Mouse (Mus musculus) midbrain, embryonic 16.5 days (tissue): ENCODE results near the gene 4930568D16Rik. TPM values are rescaled to one million over a fixed set of nuclear protein-coding genes. Genes with fewer than 3 reads are reported as not detected.

Source experiments
- ATAC-seq: fragments of 200-750 bp; cut with Nextera tagmentation; 2 replicates; pipeline ENCODE4 v1.8.0; 2017; ENCODE audit warnings: moderate TSS enrichment
- H3K27ac ChIP-seq: fragments of 300-500 bp; sonication (generic); 2 replicates; pipeline ENCODE4 v1.5.1; 2014; ENCODE audit warnings: mild to moderate bottlenecking, low read length, mixed read lengths
- H3K27me3 ChIP-seq: fragments of 300-500 bp; sonication (generic); 2 replicates; pipeline ENCODE4 v1.6.1; 2014; ENCODE audit warnings: low read depth, low read length, mixed read lengths; ENCODE audit not compliant: control insufficient read depth, insufficient read depth
- H3K36me3 ChIP-seq: fragments of 300-500 bp; sonication (generic); 2 replicates; pipeline ENCODE4 v1.6.1; 2014; ENCODE audit warnings: mild to moderate bottlenecking, low read length, moderate library complexity, mixed read lengths; ENCODE audit not compliant: control insufficient read depth, insufficient read depth
- H3K4me1 ChIP-seq: fragments of 300-500 bp; sonication (generic); 2 replicates; pipeline ENCODE4 v1.6.1; 2014; ENCODE audit warnings: mild to moderate bottlenecking, low read length, mixed read lengths; ENCODE audit not compliant: control insufficient read depth, insufficient read depth
- H3K4me2 ChIP-seq: fragments of 300-500 bp; sonication (generic); 2 replicates; pipeline ENCODE4 v1.6.1; 2014; ENCODE audit warnings: mild to moderate bottlenecking, low read length, mixed read lengths
- H3K4me3 ChIP-seq: fragments of 300-500 bp; sonication (generic); 2 replicates; pipeline ENCODE4 v1.5.1; 2014; ENCODE audit warnings: low read depth, mild to moderate bottlenecking, low read length, moderate library complexity, mixed read lengths
- H3K9ac ChIP-seq: fragments of 300-500 bp; sonication (generic); 2 replicates; pipeline ENCODE4 v1.6.1; 2014; ENCODE audit warnings: low read depth, low read length, mixed read lengths
- H3K9me3 ChIP-seq: fragments of 300-500 bp; sonication (generic); replicated peaks from 2 replicates; pipeline ENCODE4 v1.6.1; 2014; ENCODE audit warnings: mild to moderate bottlenecking, low read length, mixed read lengths; ENCODE audit not compliant: control insufficient read depth, poor library complexity, severe bottlenecking
- WGBS: fragments of 180-500 bp; shearing (Covaris S2); extraction: QIAGEN DNeasy Blood & Tissue Kit; methylation state at CpG from one replicate; pipeline ENCODE4 v1.1.7; 2014; 5-methylcytosine and 5-hydroxymethylcytosine counted together
- polyA plus RNA-seq: library from polyadenylated mRNA; unstranded; fragments of >200 nt; fragmentation: Nextera tagmentation; extraction: Ambion mirVana; gene quantifications from 2 replicates; pipeline ENCODE4 v1.2.1, GENCODE M21; 2015

The 4930568D16Rik gene
- polyA plus RNA-seq, 1 experiment from 2014 or later: not detected

DNA sequence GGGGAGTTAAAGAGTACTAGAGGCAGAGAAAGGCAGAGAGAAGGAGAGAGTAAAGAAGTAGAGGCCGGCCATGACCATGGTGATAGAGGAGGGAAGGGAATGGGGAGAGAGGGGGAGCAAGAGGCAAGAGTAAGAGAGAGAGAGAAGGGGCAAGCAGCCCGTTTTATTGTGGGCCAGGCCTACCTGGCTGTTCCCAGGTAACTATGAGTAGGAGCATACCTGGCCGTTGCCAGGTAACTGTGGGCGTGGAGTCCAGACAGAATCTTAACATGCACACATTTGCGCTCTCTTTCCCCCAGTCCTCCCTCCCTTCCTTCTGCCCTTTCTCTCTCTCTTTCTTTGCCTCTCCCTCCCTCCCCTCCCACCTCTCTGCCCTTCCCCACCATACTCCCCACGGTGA lies 39.7 kb upstream of the 4930568D16Rik start:
- no peak for ATAC-seq
- no peak overlapping the region for H3K4me3 ChIP-seq
- no peak overlapping the region for H3K4me2 ChIP-seq
- H3K9ac ChIP-seq: no peak overlapping the region
- H3K9me3 ChIP-seq: no peaks in the 10 kb centered on the region
- WGBS: 84% methylated on average over 4 of the region's 6 CpGs
- no peaks in the 10 kb centered on the region for H3K36me3 ChIP-seq
- H3K27me3 ChIP-seq: no peaks in the 10 kb centered on the region
- H3K4me1 ChIP-seq: no peaks in the 10 kb centered on the region
- H3K27ac ChIP-seq: no peak overlapping the region

DNA sequence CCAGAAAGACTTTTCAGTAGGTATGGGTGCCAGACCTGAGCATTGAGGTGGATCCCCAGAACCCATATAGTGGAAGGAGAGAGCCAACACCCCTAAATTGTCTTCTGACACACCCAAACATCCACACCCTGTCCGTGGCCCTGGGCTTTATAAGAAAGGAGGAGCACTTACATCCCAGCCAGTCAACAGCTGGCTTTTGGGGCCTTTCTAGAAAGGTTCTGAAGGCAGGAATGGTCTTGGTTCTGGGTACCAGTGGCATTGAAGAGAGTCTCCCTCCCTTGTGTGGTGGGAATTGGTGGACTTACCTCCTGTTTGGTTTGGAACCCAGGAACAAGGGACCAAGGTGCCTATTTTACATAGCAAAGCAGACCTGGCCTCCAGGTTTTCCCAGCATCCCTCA lies 39.1 kb upstream of the 4930568D16Rik start:
- no peaks in the 10 kb centered on the region for H3K4me1 ChIP-seq
- H3K9ac ChIP-seq: no peak overlapping the region
- no peaks in the 10 kb centered on the region for H3K9me3 ChIP-seq
- no peaks in the 10 kb centered on the region for H3K36me3 ChIP-seq
- ATAC-seq: no peak
- H3K27ac ChIP-seq: no peak overlapping the region
- no peak overlapping the region for H3K4me2 ChIP-seq
- H3K27me3 ChIP-seq: no peaks in the 10 kb centered on the region
- WGBS: 45% methylated on average over 1 of the region's 1 CpGs
- no peak overlapping the region for H3K4me3 ChIP-seq

DNA sequence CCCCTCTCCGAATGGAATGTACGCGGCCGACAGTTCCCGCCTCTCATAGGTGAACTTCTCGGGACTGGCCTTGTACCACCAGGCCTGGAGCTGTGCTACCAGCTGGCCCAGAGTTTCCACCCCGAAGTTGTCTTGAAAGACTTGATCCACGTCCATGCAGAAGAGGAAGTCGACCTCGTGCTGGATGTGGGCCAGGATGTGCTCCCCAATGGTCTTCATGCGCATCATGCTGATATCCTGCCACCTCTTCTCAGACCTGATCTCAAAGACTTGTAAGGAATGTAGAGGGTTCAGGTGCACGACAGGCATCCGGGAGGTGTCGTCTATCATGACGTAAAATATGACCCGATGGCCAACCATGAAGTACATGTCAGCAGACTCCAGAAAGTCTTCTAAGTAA lies 34.9 kb upstream of the 4930568D16Rik start:
- 93% methylated on average over 16 of the region's 16 CpGs for WGBS
- ATAC-seq: no peak

DNA sequence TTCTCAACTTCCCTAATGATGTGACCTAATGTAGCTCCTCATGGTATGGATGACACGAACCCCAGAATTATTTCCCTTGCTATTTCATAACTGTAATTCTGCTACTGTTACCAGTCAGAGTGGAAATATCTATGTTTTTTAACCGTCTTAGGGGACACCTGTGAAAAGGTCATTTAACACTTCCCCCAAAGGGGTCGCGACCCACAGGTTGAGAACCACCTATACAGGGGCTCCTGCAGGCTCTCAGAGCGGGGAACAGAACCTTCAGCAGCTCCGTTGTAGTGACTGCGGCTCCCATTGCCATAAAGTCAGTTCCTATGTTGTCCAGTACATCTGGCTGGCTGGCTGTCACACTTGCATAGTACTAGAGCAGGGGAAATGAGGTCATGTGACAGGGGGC lies 33.2 kb upstream of the 4930568D16Rik start:
- no peak overlapping the region for H3K4me3 ChIP-seq

More for the DNA sequence above, 34.9 kb upstream of the 4930568D16Rik start:
- Histone ChIP-seq H3K4me2 (no peak overlapping the region), H3K36me3 (no peaks in the 10 kb centered on the region), H3K9ac (no peak overlapping the region), H3K27ac (no peak overlapping the region), H3K9me3 (no peaks in the 10 kb centered on the region), H3K27me3 (no peaks in the 10 kb centered on the region), H3K4me1 (no peaks in the 10 kb centered on the region), H3K4me3 (no peak overlapping the region)

DNA sequence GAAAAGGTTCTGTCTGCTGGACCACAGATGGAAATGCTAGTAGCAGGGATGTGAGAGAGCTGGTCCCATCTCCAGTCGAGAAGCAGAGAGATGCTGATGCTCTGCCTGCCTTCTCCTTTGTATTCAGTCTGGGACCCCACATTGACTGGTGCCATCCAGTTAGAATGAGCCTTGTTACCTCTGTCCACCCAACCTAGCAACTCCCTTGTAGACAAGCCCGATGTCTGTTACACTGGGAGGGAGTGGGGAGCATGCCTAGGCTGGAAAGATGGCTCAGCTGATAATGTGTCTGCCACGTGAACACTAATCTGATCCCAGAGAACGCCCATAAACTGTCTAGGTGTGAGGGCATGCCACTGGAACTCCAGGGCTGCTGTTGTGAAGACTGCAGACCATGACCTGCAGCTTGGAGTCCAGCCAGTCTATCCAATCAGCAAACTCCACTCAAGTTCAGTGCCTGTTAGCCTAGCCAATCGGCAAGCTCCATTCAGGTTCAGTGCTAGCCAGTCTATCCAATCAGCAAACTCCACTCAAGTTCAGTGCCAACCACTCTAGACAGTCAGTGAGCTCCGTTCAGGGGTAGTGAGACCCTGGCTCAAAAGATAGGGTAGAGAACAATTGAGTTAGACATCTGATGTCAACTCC lies 30.8 kb upstream of the 4930568D16Rik start:
- Histone ChIP-seq H3K4me3 (no peak overlapping the region), H3K4me2 (no peak overlapping the region), H3K9me3 (no peaks in the 10 kb centered on the region), H3K9ac (no peak overlapping the region), H3K27me3 (no peaks in the 10 kb centered on the region), H3K36me3 (no peaks in the 10 kb centered on the region), H3K27ac (no peak overlapping the region), H3K4me1 (no peaks in the 10 kb centered on the region)
- WGBS: 82% methylated on average over 6 of the region's 6 CpGs
- ATAC-seq: no peak

More for the DNA sequence above, 33.2 kb upstream of the 4930568D16Rik start:
- no peak overlapping the region for H3K4me2 ChIP-seq
- H3K27me3 ChIP-seq: no peaks in the 10 kb centered on the region
- no peaks in the 10 kb centered on the region for H3K36me3 ChIP-seq
- no peak for ATAC-seq
- no peak overlapping the region for H3K9ac ChIP-seq
- H3K27ac ChIP-seq: no peak overlapping the region
- WGBS: 91% methylated on average over 7 of the region's 7 CpGs
- no peaks in the 10 kb centered on the region for H3K4me1 ChIP-seq
- no peaks in the 10 kb centered on the region for H3K9me3 ChIP-seq

DNA sequence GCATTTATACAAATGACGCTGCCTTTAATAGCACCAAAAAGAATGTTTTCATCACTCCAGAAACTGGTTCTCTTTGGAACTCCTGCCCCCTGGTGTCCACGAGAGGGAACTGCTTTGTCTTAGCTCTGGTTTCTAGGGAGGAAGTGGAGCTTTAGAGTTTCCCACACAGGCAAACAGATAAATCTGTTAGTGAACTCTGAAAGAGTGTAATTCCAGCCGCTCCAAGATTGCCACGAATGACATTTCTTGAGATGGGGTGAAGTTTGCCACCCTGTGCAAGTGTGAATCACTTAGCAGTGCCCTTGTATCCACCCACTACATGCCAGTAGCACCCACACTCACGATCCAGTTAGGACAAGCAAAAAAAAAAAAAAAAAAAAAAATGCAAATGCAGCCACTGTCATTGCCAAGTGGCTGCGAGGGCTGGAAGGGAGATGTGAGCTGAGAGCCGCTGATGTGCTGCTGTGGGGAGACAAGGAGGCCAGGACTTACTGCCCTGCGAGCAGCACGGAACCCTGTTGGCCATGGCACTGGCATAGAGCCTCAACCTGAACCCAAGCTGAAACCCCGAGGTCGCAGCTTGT lies 30.2 kb upstream of the 4930568D16Rik start:
- ATAC-seq: peak; percentile 51; the same call in 1 of the 2 replicates
- H3K27me3 ChIP-seq: no peaks in the 10 kb centered on the region

DNA sequence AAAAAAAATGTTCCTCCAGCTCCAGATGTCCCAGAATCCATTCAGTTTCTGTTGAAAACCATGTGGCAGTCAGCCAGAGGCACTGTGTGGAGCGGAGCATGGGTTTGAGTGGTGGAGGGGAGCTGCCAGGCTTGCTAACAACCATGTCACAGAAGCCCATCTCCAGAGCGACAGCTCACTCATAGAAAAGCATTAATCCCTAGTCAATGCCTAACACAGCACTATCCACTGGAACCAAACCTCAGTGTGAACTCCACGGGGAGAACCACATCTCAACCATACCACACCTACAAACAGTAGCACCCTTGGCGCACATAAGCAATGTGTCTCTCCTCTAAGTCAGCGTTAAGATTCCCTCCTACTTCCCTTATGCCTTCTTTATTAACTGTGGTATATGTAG lies 29.6 kb upstream of the 4930568D16Rik start, which contains the start of gene 4930402F06Rik:
Gene 4930402F06Rik, minus strand, starts transcription at position 80 of the 400 bp plus-strand sequence.
- H3K27ac ChIP-seq: no peak within 1 kb of the TSS
- H3K36me3 ChIP-seq: no peaks in the 10 kb centered on the region
- no peaks in the 10 kb centered on the region for H3K4me1 ChIP-seq
- no peak within 1 kb of the TSS for H3K4me3 ChIP-seq
- WGBS: 53% methylated on average over 5 of the region's 5 CpGs
- no peak within 1 kb of the TSS for H3K9ac ChIP-seq
- no peak within 1 kb of the TSS for H3K4me2 ChIP-seq
- ATAC-seq: peak; percentile 62; the same call in 1 of the 2 replicates
- no peaks in the 10 kb centered on the region for H3K9me3 ChIP-seq
- H3K27me3 ChIP-seq: no peaks in the 10 kb centered on the region

More for the DNA sequence above, 30.2 kb upstream of the 4930568D16Rik start:
- Histone ChIP-seq H3K4me1 (no peaks in the 10 kb centered on the region), H3K9ac (no peak overlapping the region), H3K9me3 (no peaks in the 10 kb centered on the region), H3K36me3 (no peaks in the 10 kb centered on the region), H3K4me3 (no peak overlapping the region), H3K4me2 (no peak overlapping the region), H3K27ac (no peak overlapping the region)
- 51% methylated on average over 11 of the region's 11 CpGs for WGBS

DNA sequence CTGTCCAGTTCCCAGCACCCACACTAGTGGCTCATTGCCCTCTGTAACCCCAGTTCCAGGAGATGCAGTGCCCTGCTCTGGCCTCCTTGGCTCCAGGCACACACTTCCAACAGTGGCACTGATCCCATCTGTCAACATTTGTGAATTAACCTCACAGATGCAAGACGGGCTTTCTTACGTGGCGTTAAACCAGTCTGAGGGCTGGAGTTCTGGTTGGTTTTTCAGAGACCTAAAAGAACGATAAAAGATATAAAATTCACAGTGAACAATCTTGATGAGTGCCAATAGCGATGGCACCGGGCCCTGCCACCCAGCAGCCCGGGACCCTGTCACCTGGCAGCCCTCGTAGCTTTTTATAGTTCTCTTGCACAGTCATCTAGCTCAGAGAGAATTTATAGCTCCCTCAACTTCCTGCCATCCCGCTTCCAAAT lies 17.9 kb upstream of the 4930568D16Rik start:
- Histone ChIP-seq H3K4me1 (no peaks in the 10 kb centered on the region), H3K4me3 (no peak overlapping the region), H3K4me2 (no peak overlapping the region), H3K36me3 (no peaks in the 10 kb centered on the region), H3K9me3 (no peaks in the 10 kb centered on the region), H3K27me3 (no peaks in the 10 kb centered on the region), H3K27ac (no peak overlapping the region), H3K9ac (no peak overlapping the region)
- 84% methylated on average over 9 of the region's 9 CpGs for WGBS
- ATAC-seq: no peak

DNA sequence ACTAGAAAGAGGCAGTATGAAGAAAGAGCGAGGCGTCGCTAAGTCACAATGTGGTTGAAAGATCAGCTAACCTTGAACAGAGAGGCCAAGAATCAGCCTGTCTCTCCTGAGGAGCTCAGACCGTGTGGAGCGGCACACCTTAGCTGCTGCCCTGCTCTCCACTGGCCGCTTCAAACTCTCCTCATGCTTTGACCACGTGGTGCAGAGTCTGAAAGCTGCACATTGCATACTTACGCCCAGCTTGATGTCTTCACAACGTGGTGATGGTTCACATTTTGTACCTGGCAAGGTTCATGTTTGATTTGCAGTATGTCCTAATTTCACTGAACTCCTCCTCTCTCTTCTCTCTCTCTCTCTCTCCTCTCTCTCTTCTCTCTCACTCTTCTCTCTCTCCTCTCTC lies 11.8 kb upstream of the 4930568D16Rik start:
- no peaks in the 10 kb centered on the region for H3K27me3 ChIP-seq
- H3K9ac ChIP-seq: no peak overlapping the region
- no peak overlapping the region for H3K4me3 ChIP-seq
- ATAC-seq: no peak
- no peaks in the 10 kb centered on the region for H3K9me3 ChIP-seq
- WGBS: 72% methylated on average over 9 of the region's 9 CpGs
- no peaks in the 10 kb centered on the region for H3K36me3 ChIP-seq
- H3K4me2 ChIP-seq: no peak overlapping the region
- H3K27ac ChIP-seq: no peak overlapping the region
- H3K4me1 ChIP-seq: no peaks in the 10 kb centered on the region
